In the genomic region with DNA sequence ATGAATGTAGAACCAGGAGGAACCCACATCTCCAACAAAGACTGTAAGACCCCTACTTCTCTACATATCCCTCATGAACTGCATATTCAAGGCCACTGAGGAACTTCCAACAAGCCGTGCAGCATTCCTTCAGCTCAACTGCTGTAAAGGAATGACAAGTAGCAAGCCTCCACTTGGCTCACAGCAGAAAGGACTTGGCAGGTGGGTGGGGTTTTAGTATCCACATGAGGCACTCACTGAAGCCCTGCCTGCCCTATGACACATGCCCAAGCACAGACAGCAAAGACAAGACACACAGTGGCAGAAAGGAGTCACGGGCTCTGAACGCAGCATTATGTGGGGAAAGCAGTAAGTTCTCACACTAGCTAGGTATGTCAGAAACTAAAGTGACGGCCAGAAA, we compare ENCODE assay signal across 7 mouse cellular contexts. TPM values are rescaled to one million over a fixed set of nuclear protein-coding genes. Genes with fewer than 3 reads are reported as not detected.
A peak's percentile ranks its signal among the peaks of the same experiment; 100 is the strongest.
DNase-seq lines count a peak whose midpoint lies in the region; ATAC-seq lines count a peak whose summit lies in the region.

No protein-coding gene starts in this region.

- no peak for ATAC-seq in megakaryocyte, adult 5-6 weeks (ENCODE audit: poor library complexity, severe bottlenecking)

- peak; percentile 25 for DNase-seq in adrenal gland, adult 8-10 months
- peak; percentile 52 to 72 for DNase-seq in gastrocnemius, adult 8-10 months (ENCODE audit: low spot score in 2 of 2)
- peak; percentile 84 for DNase-seq in kidney, adult 11 months
- DNase-seq in lung, postnatal 36 days: peak; percentile 89
- DNase-seq in spleen, postnatal 4 days (ENCODE audit: low spot score in 2 of 2): no peak
- no peak for DNase-seq in left cerebral cortex, adult 11 months (ENCODE audit: low spot score)

RNA-seq across cellular contexts. Expression of a gene that starts 30.7 kb away (rescaled TPM):
- 10 to 100 TPM; 18.3 to 22.1 (median 19.3) TPM for total RNA-seq in adrenal gland, adult 8-10 months (2022)
- 1 to 10 TPM; 2.4 to 6.4 (median 3.8) TPM for total RNA-seq in gastrocnemius, adult 8-10 months (2022)
- 1.5 and 2.2 TPM in 2 replicates for total RNA-seq in megakaryocyte, adult 5-6 weeks (2015)
- 1.8 and 2.5 TPM in 2 replicates for total RNA-seq in megakaryocyte, adult 5-6 weeks (2017)

RNA-seq across cellular contexts. Expression of a gene that starts 46.2 kb away (rescaled TPM):
- total RNA-seq in adrenal gland, adult 8-10 months (2022): 1 to 10 TPM in 1 of 4 experiments, not detected in 3; 1.2 TPM
- total RNA-seq in gastrocnemius, adult 8-10 months (2022): 1,000 to 10,000 TPM; 3,090 to 3,449 (median 3,228) TPM
- total RNA-seq in megakaryocyte, adult 5-6 weeks (2015): 0.76 TPM in 1 of 2 replicates, not detected in the other
- 0.51 TPM in 1 of 2 replicates, not detected in the other for total RNA-seq in megakaryocyte, adult 5-6 weeks (2017)

RNA-seq across cellular contexts. Expression of a gene that starts 58.0 kb away (rescaled TPM):
- under 1 TPM; 0.22 to 0.43 (median 0.41) TPM for total RNA-seq in adrenal gland, adult 8-10 months (2022)
- 100 to 1,000 TPM; 153 to 168 (median 158) TPM for total RNA-seq in gastrocnemius, adult 8-10 months (2022)
- total RNA-seq in megakaryocyte, adult 5-6 weeks (2015): 0.07 TPM in 1 of 2 replicates, not detected in the other
- not detected in 2 replicates for total RNA-seq in megakaryocyte, adult 5-6 weeks (2017)

Comparison
In these comparisons a context has a peak if more than half of its experiments do, and no peak if none do; other contexts are left out.
1. DNase-seq: peak in adrenal gland, adult 8-10 months (single experiment), gastrocnemius, adult 8-10 months (2 of 2), kidney, adult 11 months (single experiment) and lung, postnatal 36 days (single experiment); none in spleen, postnatal 4 days (0 of 2) and left cerebral cortex, adult 11 months (single experiment).
2. RNA of a gene that starts 46.2 kb away (total RNA-seq): 3,090 to 3,449 TPM in gastrocnemius, adult 8-10 months; 0.51 to 0.76 TPM in megakaryocyte, adult 5-6 weeks and 1.2 TPM in adrenal gland, adult 8-10 months; every median in the first group is over 1,000 times any median in the second.
3. RNA of a gene that starts 58.0 kb away (total RNA-seq): 153 to 168 TPM in gastrocnemius, adult 8-10 months; 0.22 to 0.43 TPM in adrenal gland, adult 8-10 months and 0.07 TPM in megakaryocyte, adult 5-6 weeks; every median in the first group is over 100 times any median in the second.